Mouse (Mus musculus) adrenal gland, adult 2 months (tissue): Measurements from ENCODE around the gene Gm20388. TPM values are rescaled to one million over a fixed set of nuclear protein-coding genes. Genes with fewer than 3 reads are reported as not detected.

Experiments
- DNase-seq: peaks from one replicate; pipeline ENCODE4 v3.0.0; 2021
- polyA plus RNA-seq: library from polyadenylated mRNA; depleted of rRNA; stranded (reverse); fragments of >200 nt; gene quantifications from 2 replicates; pipeline ENCODE4 v1.2.3, GENCODE M21; 2012
- total RNA-seq, 2 experiments: library from RNA; stranded (reverse); gene quantifications; 2 replicates each; pipeline ENCODE4 v1.2.3; 2021

Gene Gm20388
- total and polyA plus RNA-seq, 3 experiments: 5.9 to 50.1 (median 9.9) TPM

DNA sequence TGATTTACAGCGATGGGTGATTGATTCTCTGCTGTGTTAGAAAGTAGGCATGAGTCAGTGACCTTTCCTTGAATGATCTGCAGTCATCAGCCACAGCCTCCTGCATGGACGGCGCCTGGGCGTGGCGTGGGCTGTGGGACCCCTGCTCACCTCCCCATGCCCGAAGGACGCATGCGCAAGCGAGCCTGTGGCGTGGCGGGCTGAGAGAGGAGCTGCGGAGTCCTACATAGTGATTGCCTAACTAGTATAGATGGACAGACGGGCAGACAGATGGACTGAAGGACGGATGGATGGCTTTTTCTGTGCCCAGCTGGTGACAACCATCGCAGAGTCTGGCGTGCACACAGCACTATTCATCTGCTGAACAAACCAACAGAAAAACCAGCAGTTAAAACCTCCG, 1106.0 kb downstream of the Gm20388 start:
- peak; percentile 74 for DNase-seq

- DNase-seq: peak; percentile 62
Measured at GRCm38 (mm10) chr8:121018236-121018635, 1107.6 kb downstream of the Gm20388 start.

DNA sequence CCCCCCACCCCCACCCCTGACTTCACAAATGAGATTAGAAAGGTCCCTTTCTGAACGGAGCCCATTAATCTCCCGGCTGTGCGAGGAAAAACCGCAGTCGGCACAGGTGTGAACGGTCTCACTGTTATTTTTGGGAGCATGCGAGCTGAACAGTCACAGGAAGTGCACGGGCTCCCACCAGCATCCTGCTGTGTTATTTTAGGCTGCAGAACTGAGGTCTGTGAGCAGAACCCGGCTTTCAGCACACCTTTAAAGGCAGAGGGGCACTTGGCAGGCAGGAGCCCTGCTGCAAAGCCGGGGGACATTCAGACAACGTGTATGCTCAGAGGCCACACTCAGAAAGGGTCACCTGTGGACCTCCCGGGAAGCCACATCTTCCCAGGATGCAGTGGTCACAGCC, 1110.8 kb downstream of the Gm20388 start:
- DNase-seq: no peak

DNA sequence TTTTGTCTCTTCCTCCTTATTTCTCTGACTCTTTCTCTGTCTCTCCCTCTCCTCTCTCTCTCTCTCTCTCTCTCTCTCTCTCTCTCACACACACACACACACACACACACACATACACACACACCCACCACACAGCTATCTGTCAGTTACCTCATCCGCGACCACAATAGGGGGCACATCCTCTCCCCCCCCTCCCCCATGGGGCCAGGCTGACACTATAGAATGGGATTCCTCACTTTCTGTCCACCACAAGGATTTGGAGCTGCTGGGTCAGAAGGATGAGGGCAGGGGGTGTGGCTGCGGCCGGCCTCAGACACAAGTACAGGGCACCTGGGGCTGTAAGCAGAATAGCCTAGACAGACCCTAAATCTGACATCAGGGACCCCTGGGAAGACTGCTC, 1112.4 kb downstream of the Gm20388 start:
- DNase-seq: no peak

GRCm38 (mm10) chr8:121023736-121024135, 1113.1 kb downstream of the Gm20388 start:
- peak; percentile 48 for DNase-seq

DNA sequence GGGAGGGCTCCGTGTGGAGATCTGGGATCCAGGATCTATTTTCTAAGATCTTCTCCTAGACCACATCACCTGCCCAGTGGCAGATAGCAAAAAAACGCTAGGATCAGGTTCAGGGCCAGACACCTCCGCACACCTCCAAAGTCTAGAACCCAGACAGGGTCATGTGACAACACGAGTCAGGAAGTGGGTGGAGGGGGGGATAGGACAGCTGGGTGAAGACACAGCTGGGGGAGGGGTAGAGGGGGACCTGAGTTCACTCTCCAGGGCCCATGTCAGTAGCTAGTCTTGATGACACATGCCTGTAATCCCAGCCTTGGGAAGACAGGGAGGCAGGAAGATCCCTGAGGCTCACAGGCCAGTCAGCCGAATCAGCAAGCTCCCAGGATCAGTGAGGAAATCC, 1114.8 kb downstream of the Gm20388 start:
- DNase-seq: no peak

- DNase-seq: peak; percentile 20
Measured at GRCm38 (mm10) chr8:121027787-121028186, 1117.1 kb downstream of the Gm20388 start.

- no peak for DNase-seq
Measured at GRCm38 (mm10) chr8:121029076-121029475, 1118.4 kb downstream of the Gm20388 start.

DNA sequence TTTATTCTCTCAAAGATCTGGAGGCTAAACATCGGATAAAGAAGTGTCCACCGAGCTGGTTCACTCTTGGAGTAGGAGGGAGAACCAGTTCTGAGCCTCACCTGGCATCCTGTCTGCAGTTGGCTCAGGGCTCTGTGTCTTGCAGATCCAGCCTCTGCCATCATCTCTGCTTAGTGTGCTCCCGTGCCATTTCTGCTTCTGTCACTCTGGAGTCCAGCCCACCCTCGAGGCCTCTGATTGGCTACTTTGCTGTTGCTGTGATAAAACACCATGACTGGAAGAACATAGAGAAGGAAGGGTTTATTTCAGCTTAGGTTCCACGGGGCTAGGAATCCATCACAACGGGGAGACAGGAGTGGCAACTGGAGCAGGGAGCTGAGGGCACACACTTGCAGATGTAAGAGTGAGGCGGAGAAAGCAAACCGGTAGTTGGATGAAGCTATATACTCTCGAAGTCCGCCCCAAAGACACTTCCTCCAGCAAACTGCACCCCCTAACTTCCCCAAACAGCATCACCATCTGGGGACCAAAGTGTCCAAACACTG, 1119.9 kb downstream of the Gm20388 start:
- no peak for DNase-seq

DNA sequence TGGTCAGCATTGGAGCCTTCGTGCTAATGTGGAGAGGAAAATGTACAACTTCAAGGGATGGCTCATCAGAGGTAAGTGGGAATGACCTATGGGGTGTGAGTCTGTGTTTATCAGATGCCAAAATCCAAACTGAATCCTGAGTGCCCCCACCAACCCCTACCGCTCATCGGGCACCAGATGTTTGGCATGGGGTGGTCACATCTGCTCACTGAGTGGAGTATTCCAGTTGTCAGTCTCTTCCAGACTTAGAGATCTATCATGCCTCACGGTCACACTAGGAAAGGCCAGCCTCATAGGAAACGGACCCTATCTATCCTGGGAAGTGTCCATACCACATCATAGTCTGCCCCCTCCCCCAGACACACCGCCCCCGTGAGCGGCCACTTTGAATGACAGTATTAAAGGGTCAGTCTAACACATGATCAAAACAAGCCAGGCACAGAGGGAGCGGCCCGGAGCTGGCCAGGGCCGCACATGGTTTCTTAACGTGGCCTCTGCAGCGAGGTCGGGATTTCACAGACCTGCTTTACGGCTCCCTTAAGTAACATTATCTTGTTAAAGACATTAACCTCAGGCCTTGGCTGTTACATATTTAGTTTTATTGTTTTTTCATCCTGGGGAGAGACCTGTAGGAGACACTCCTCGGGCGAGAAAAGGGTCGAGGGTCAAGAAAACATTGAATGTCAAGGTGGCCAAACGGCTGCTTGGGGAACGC, 1122.8 kb downstream of the Gm20388 start:
- no peak for DNase-seq

GRCm38 (mm10) chr8:121035611-121036010, 1125.0 kb downstream of the Gm20388 start:
- DNase-seq: no peak

DNA sequence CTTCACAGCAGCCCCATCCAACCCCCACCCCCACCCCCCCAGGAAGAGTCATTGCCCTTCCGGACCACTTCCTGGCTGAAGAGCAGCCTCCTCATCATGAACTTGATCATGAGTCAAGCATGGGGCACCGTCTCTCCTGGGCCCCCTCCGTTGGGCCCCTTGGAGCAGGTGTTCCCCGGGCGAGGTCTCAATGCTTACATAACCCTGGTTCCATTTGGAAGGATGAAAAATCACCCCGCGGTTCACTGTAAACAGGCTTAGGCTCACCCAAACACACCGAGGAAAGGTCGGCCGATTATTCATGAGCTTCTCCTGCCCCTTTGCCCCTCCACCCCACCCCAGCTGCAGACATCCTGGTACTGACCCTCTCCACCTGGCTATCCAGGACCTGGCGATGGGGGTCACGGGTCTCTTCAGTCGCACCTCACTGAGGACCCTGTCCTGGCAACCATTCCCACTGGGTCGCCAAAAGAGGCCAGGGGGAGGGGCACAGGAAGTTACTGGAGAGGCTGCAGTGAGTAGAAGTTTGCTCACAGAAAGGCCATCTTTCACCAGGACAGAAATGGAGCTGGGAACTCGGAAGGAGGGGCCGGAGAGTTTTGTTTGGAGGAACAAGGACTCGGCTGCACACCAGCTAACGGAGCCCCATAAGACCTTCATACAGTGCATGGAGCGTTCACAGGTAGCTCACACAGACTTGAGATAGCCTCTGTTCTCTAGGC, 1133.2 kb downstream of the Gm20388 start:
- no peak for DNase-seq

- DNase-seq: peak; percentile 10
Measured at GRCm38 (mm10) chr8:121047441-121047840, 1136.8 kb downstream of the Gm20388 start.

DNA sequence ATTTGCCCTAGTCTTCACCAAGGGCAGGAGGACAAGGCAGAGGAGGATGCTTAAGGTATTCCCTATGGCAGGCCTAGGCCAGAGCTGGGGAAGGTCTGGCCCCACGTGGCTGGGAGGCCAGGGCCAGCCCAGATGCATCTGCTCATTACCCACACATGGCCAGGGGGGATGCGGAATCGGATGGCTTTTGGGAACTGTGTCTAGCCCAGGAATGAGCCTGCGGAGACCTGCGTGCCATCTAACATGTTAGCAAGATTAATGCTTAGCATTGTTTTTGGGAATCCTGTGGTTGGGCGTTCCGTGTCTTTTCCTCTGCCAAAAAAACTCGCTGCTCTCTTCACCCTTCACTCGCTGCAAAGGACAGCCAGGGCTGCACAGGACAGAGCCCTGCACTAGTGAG, 1147.4 kb downstream of the Gm20388 start:
- no peak for DNase-seq

GRCm38 (mm10) chr8:121059098-121059497, 1148.5 kb downstream of the Gm20388 start:
- no peak for DNase-seq

DNA sequence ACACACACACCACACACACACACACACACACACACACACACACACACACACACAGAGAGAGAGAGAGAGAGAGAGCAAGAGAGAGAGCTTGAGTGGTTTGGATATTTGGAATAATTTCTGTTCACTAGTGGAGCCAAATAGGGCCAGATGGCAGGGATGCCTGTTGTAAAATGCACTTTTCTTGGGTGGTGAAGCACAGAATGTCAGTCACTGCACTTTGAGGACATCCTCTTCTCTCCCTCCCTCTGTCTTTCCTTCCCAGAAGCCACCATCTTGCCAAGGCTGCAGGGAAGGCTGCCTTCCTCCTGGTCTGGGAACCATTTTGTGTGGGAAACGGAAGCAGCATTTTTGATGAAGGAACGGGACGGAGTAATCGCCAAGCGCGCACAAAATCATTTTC, 1151.9 kb downstream of the Gm20388 start:
- no peak for DNase-seq

DNA sequence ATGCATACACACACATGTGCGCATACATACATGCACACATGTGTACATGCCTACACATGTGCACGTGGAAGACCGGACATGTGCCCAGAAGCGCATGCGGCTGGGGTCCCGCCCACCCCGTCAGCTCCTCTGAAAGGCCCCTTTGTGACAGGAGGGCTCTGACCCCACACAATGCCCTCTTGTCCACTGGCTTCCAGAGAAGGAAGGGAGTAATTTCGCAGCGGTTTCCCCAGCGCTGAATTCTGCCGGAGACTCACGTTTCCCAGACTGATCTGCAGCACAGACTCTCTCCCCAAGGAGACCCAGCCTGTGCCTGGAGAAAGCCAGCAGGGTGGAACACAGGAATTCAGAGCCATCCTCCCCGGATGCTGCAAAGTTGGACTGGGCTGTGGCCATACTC, 1153.0 kb downstream of the Gm20388 start:
- no peak for DNase-seq

- no peak for DNase-seq
Measured at GRCm38 (mm10) chr8:121071454-121071853, 1160.8 kb downstream of the Gm20388 start.

- DNase-seq: no peak
Measured at GRCm38 (mm10) chr8:121072406-121073130, 1161.9 kb downstream of the Gm20388 start.

- DNase-seq: no peak
Measured at GRCm38 (mm10) chr8:121073174-121074107, 1162.8 kb downstream of the Gm20388 start.

- DNase-seq: no peak
Measured at GRCm38 (mm10) chr8:121074108-121074847, 1163.6 kb downstream of the Gm20388 start.
